Mouse (Mus musculus): ENCODE measurements around the gene Gigyf2.

Gigyf2 gene

DNA sequence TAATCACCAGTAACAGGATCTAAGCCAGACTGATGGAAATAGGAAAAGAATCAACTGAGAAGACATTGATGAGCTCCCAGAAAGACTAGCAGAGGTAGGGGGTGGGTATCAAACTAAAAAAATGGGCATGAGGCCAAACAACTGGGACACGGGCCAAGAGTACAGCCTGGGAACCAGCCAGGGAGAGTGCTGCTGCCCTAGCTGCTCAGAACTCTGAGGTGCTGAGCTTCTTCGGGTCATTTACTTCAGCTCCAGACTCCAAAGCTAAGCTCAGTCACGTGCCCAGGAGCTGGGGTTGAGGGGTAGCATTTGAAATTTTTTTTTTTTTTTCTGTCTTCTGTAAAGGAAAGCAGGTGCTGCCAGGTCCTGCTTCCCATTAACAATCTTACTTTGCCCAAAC, 10.1 kb upstream of the Gigyf2 start:
- in situ Hi-C loops (cut with MboI, MseI): no loop called here

DNA sequence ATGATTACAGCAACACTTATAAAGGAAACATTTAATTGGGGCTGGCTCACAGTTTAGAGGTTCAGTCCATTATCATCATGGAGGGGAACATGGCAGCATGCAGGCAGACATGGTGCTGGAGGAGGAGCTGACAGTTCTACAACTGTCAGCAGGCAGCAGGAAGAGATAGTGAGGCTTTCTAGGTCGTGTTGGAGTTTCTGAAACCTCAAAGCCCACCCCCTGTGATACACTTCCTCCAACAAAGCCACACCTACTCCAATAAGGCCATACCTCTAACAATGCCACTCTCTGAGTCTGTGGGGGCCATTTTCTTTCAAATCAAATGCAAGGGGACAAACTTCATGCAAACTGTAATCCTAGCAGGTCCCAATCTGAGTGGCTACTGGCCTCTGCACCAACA, 5.7 kb upstream of the Gigyf2 start:
- in situ Hi-C loops (cut with MboI, MseI): no loop called here

DNA sequence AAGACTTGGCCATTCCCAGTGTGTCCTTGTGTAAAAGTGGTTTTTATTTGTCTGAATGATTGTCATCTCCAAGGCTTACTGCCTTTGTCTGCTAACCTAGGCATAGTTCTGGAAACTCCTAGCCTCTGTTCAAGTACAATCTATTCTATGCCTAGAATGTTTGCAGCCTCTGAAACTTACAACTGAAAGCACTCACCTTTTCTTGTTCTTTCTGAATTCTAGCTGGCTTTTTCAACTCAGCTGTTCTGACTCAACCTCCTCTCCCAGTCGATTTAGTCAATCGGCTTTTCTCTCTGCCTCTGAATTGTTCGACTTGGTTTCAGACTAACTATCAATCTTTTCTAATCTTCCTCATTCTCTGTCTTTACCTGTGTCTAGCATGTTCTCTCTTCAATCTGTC, 4.0 kb upstream of the Gigyf2 start:
- in situ Hi-C loops (cut with MboI, MseI): no loop called here

DNA sequence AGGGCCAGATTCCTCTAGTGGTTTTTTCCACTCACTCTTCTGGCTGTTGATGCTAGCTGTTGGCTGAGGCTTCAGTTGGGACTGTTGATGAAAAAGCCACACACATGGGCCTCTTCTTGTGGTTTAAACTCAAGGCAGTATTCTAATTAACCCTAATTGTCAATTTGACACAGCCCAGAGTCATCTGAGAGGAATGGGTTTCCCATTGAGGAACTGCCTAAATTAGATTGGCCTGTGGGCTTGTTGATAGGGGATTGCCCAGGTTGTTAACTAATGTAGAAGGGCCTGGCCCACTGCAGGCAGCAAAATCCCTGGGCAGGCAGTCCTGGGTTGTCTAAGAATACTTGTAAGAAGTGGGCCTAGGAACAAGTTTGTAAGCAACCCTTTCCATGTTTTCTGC, 2.1 kb upstream of the Gigyf2 start:
- in situ Hi-C loops (cut with MboI, MseI): no loop called here

DNA sequence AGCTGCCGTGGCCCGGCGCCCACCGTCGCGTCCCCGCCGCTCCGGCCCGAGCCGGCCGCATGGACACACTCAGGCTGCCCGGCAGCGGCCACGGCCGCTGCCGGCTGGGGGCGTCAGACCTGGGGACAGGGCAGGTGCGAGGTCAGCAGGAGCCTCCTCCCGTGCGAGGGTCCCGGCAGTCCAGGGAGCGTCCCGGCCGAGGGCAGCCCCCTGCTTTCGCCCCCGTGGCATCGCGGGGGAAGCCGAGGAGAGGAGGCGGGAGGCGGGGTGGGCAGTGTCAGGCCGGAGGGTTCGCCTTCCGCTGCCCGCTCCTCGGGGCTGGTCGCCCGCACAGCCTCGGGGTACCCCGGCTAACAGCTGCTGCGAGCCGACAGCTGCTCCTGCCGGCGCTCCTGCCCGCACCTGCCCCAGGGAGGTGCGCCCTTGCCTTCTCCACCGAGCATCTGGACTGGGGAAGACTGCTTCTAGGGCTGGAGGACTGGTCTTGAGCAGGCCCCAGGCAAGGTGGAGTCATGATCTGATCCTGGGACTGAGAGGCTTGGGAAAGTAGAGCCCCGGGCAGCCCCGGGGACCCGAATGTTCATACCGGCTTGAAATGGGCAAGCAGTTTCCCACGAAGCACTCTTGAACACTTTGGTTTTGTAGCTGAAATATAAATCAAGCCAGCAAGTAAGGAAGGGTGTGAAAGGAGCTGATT, 515 bp downstream of the Gigyf2 start:
- in situ Hi-C loops (cut with MboI, MseI): no loop called here

DNA sequence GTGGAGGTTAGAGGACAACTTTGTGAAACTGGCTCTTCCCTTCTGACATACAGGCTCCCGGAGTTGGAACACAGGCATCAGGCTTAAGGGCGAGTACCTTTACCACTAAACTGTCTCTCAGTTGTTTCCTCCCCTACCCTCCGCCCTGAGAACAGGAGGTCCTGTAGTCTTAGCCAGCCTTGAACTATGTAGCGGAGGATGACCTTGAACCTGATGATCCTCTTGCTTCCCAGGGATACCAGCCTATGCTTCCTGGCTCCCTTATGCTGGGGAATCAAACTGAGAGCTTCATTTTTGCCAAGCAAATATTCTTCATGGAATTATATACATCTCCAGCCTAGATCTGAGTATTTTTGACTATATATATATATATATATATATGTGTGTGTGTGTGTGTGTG, 5.0 kb downstream of the Gigyf2 start:
- in situ Hi-C loops (cut with MboI, MseI): no loop called here

DNA sequence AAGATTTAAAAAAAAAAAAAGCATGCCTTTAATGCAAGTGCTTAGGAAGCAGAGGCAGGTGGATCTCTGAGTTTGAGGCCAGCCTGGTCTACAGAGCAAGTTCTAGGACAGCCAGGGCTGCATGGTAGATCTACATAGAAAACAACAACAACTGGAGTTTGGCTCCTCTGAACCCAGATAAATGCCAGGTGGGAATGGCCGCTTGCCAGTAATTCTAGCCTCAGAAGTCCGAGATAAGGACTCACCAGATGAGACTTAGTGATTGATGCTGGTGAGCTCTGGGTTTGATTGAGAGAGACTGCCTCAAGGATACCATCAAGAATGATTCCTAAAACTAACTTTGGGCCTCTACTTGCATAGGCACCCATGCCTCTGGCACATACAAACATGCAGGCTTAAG, 23.8 kb downstream of the Gigyf2 start:
- in situ Hi-C loops (cut with MboI, MseI): no loop called here

DNA sequence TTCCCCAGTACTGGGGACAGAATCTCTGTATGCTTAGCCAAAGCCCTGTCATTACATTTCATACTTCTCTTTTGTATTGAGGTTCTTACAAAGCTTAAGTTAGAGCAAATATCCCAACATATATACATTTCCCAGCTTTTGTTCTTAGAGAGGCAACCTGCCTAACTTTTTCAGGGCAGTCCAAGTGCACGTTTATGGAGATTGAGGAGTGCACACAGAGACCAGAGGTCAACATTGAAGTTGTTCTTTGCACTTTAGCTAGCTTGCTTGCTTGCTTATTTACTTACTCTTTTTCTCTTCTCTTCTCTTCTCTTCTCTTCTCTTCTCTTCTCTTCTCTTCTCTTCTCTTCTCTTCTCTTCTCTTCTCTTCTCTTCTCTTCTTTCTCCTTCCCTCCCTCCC, 33.5 kb downstream of the Gigyf2 start:
- in situ Hi-C loops (cut with MboI, MseI): no loop called here

DNA sequence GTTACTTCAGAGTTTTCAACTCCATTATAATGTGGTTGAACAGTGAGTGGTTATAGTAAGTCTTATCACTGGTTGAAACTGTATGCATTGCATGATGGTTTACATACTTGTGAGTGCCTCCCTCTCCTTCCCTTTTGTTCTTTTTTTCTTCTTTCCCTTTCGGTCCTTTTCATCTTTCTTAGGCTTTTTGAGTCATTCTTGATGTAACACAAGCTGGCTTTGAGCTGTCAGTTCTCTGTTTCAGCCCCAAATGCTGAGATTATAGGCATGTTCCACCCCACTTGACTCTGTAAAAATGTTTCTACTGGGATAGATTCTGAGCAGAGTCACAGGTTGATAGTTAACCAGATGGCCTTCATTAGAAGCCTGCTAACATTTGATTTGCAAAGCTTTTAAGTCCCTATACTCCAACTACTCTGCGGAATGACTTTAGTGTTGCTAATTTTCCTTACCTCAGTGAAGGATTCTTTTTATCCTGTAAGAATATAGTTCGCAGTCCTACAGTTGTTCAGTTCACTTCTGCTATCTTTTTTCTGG, 51.3 kb downstream of the Gigyf2 start:
- in situ Hi-C loops (cut with MboI, MseI): no loop called here

DNA sequence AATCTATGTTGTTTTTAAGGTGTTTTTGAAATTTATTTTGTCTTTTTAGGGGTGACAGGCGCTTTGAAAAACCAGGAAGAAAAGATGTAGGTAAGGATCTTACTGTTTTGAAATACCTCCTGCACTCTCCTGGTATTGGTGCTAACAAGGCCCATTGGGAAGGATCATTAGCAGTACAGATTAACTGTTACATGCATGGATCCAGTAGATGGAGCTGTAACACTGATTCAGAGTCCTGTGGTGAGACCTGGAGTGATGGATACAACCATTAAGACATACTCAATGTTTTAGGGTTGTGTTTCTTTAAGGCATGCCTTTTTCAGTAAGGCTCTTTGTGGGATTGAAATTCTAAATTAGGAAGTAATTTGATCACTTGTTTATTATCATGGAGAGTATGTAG, 53.1 kb downstream of the Gigyf2 start:
- in situ Hi-C loops (cut with MboI, MseI): no loop called here

DNA sequence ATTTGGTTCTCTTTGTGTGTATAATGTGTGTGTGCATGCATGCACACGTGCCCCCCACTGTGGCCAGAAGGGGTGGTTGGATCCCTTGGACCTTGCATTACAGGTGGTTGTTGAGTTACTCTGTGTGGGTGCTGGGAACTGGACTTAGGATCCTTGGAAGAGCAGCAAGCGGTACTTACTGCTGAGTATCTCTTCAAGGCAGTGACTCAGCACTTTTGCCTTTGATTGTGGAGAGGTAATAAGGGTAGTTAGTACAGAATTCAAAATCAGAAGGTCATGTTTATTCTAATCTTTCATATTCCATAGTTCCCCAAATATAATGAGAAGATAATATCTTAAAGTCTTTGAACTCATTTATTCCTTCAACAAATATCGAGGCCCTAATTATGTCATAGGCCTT, 54.4 kb downstream of the Gigyf2 start:
- in situ Hi-C loops (cut with MboI, MseI): no loop called here

DNA sequence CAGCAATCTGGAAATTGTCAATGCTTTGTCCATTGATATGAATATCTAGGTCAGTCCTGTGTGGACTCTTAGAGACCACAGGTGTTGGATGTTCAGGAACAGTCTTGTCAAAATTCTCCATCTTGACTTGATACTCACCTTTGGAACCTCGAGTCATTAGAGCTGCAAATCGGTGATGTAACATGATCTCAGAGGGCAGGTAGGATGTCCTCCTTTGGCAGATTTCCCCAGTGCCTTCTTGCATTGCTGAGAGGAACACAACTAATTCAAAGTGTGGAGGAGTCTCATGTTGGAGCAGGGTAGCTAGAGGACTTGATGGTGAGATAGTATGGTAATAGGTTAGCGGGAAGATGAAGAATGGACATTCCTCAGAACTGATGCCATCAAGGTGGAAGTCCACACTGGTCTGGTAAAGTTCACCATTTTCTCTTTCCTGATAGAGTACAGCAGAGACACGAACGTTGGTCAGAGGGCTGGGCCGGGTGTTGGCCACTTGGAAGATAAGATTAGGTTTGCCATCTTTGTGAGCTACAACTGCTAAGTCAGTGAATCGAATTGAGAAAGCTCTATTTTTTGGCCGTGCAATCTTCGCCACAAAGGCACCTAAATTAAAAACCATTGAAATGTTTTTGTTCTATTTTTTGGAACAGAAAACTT, 59.8 kb downstream of the Gigyf2 start:
- in situ Hi-C loops (cut with MboI, MseI): no loop called here

DNA sequence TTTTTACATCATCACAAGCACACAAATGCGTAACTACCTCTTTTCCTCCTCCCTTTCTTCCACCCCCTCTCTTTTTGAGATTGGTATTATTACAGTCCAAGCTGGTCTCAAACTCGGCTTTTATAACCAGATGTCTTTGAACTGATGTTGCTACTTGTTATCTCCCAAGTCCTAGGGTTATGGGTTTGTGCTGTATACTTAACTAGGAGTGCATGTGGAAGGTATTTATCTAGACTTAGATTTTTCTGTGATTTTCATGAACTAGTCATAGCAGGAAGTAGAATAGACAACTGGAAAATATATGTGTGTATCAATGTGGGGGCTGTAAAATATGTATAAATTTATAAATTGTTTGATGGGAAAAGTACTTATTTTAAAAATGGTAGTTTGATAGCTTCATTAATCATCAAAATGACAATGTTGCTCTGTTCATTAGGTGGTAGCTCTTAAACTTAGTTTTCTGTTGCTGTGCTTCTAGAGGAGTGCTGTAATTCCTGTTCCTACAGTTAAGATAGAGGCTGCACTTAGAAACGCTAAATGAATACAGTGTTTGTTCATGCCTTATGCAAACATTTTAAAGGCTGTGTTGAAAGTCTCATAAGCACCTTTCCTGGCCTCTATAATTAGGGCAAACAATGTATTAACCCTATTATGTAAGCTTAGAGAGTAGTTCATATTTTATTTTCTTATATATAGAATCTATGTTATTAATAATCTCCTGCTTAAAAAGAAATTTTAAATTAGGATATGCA, 66.8 kb downstream of the Gigyf2 start:
- in situ Hi-C loops (cut with MboI, MseI): no loop called here

DNA sequence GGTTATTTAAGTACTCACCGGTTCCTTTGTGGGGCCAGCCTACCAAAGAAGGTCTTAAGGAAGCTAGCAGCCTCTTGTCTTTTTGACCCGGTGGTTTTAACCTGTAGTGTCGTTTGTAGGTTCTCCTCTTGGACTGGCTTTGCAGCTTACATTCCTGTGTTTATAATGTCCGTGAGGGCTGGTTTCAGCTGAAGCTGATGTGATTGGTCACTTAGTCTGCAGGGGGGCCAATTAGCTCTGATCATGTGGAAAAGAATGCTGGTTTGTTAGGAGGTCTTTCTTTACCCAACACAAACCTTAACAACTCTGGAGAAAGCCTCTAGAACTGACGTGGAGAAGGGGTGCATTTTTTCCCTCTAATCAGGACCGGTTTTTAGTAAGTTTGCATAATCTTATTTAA, 67.8 kb downstream of the Gigyf2 start, which contains the start of gene Kcnj13:
Gene Kcnj13, minus strand, starts transcription at position 136 of the 400 bp plus-strand sequence.
- in situ Hi-C loops (cut with MboI, MseI): no loop called here

DNA sequence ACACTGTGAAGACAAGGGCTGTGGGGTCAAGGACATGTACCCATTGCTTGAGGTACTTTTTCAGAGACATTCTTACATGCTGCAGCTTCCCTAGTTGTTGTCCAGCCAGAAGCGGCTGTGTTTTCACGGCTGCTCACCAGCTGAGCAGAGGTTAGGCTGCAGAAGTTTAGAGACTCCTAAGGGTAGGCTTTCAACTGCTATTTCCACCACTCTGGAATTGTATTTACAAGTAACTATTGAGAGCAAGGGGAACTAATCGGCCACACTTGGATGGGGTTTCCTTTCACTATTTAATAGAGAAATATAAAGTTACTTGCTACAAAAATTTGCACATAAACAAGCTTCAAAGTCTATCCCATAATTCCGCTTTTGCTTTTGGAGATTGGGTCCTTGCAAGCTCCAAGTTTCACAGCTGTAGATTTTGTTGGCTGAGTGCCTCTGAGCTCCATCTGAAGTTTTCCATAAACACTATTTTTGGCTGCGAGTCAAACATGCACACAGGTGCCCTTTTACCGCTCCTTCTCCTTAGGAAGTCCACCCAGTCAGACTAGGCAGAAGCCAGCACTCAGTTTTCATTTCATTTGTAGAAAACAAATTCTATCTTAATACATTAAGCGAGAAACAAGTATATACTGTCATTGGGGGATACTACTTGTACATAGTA, 70.3 kb downstream of the Gigyf2 start:
- in situ Hi-C loops (cut with MboI, MseI): no loop called here

DNA sequence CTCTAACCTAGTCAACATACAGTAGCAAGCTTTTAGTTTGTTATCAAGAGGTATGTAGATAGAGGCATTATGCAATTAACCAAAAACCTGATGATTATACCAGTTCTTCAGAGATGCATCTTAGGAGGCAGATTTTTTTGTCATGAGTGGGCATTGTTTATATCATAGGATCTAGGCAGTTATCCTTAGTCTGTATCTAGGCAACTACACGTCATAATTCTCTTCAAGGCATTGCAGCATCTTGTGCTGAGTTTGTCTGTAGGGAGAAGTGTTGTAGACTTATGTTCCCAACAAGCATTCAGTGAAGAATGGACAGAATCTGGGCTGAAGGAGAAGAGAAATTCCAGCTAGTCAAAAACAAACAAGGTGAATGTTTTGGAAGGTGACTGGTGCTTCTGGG, 77.9 kb downstream of the Gigyf2 start:
- in situ Hi-C loops (cut with MboI, MseI): no loop called here

DNA sequence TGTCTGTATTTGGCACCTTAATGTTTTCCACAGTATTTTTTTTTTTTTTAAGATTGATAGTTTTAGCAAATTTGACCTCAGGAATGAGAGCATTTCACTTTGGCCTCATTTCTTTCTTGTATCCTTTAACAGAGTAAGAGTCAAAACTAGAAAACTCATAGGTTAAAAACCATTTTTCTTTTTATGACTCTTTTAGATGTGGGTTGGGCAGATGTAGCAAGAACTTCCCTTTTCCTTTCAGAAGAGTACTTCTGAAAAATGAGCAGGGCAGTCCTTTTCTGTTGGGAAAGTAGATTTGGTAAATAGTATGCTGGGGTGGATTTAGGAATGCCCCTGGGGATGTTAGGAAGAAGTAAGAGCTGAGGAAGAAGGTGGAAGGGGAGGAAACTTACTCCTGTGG, 79.2 kb downstream of the Gigyf2 start:
- in situ Hi-C loops (cut with MboI, MseI): no loop called here

DNA sequence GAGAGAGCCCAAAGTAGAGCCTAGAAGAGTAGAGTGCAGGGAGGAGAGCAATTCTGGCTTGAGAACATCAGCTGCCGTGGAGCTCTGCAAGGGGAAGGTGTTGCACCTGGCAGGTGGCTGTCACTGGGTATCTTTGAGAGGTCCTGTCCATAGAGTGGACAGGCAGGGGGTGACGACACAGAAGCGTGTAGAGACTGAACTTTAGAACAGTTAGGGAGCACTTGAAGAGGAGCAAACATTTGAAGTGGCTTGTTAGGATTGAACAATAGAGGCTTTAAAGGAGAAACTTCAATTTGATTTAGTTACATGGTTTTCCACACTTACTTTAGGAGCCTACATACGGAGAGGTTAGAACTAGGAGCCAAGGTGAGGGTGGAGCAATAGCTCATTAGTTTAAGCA, 82.6 kb downstream of the Gigyf2 start:
- in situ Hi-C loops (cut with MboI, MseI): no loop called here

DNA sequence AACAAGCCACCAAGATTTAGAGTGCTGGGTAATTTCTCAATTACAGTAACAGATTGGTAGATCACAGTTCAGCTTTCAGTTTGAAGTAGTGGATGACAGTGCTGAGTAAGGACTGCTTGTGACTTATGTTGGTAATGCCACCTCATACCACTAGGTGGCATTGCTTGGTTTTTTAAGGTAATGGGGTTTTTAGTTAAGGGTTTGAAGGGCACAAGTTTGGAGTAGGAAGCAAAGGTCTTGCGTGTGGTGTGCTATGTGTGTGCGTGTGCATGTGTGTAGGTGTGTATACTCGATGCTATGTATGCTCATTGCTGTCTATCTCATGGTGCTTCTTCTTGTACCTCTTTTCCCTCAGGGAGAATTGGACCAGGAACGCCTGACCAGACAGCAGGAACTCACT, 91.9 kb downstream of the Gigyf2 start:
- in situ Hi-C loops (cut with MboI, MseI): loop anchor here (10.0 kb wide), 1 partner anchor 174 kb away; no protein-coding TSS in a partner anchor

DNA sequence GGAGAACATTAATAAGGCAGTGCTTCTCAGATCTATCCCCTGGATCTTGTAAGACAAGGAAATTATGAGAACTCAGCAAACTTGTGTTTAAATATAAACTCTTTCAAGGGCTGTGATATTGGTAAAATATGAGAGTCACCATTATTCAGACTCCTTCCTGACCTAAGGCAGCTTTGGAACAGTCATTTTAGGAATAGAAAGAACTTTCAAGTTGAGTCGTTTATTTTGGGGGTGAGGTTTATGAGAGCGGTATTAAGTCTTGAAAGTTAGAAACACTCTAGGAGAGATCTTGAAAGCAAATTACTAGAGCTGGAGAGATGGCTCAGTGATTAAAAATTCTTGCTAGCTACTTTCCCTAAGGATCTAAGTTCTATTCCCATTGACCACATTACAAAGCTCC, 108.3 kb downstream of the Gigyf2 start:
- in situ Hi-C loops (cut with MboI, MseI): no loop called here

DNA sequence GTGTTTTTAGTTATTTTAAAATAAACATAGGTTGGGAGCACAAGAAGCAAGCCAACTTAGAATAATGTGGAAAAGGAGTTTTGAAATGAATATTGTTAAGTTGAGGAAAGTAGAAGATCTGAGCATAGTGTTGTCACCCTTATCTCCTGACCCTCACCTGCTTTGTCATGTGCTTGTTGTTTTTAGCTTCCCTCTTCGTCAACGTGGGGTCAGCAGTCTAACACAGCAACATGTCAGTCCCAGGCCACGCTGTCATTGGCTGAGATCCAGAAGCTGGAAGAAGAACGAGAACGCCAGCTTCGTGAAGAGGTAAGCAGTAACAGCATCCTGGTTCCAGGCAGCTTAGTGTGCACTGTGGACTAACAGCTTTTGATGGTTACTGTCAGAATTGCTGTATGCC, 109.8 kb downstream of the Gigyf2 start:
- in situ Hi-C loops (cut with MboI, MseI): no loop called here

Measured in T-helper 2 cell (primary cell).